Mouse (Mus musculus) embryonic facial prominence, embryonic 15.5 days (tissue): Measurements from ENCODE around the gene Hoxa3. TPM values are rescaled to one million over a fixed set of nuclear protein-coding genes. Genes with fewer than 3 reads are reported as not detected.
A peak's percentile ranks its signal among the peaks of the same experiment; 100 is the strongest.

Experiments
- ATAC-seq: fragments of 200-750 bp; cut with Nextera tagmentation; 2 replicates; pipeline ENCODE4 v1.8.0; 2017; ENCODE audit warnings: low read depth, moderate TSS enrichment; ENCODE audit not compliant: insufficient number of reproducible peaks, low FRiP score, low TSS enrichment
- H3K27ac ChIP-seq: fragments of 300-500 bp; sonication (generic); replicated peaks from 2 replicates; pipeline ENCODE4 v1.5.1; 2015; ENCODE audit warnings: mild to moderate bottlenecking, inconsistent platforms
- H3K27me3 ChIP-seq: fragments of 300-500 bp; sonication (generic); 2 replicates; pipeline ENCODE4 v1.6.1; 2015; ENCODE audit warnings: inconsistent platforms
- H3K36me3 ChIP-seq: fragments of 300-500 bp; sonication (generic); 2 replicates; pipeline ENCODE4 v1.6.1; 2015; ENCODE audit warnings: mild to moderate bottlenecking, inconsistent platforms
- H3K4me1 ChIP-seq: fragments of 300-500 bp; sonication (generic); 2 replicates; pipeline ENCODE4 v1.6.1; 2015; ENCODE audit warnings: inconsistent platforms
- H3K4me2 ChIP-seq: fragments of 300-500 bp; sonication (generic); replicated peaks from 2 replicates; pipeline ENCODE4 v1.6.1; 2015; ENCODE audit warnings: mild to moderate bottlenecking, inconsistent platforms
- H3K4me3 ChIP-seq: fragments of 300-500 bp; sonication (generic); replicated peaks from 2 replicates; pipeline ENCODE4 v1.5.1; 2015; ENCODE audit warnings: mild to moderate bottlenecking, inconsistent platforms
- H3K9ac ChIP-seq: fragments of 300-500 bp; sonication (generic); 2 replicates; pipeline ENCODE4 v1.6.1; 2015; ENCODE audit warnings: inconsistent platforms
- H3K9me3 ChIP-seq: fragments of 300-500 bp; sonication (generic); replicated peaks from 2 replicates; pipeline ENCODE4 v1.6.1; 2016; ENCODE audit warnings: inconsistent platforms
- WGBS: fragments of 180-500 bp; shearing (Covaris S2); methylation state at CpG from one replicate; pipeline ENCODE4 v1.1.7; 2015; 5-methylcytosine and 5-hydroxymethylcytosine counted together
- polyA plus RNA-seq: library from polyadenylated mRNA; unstranded; fragments of >200 nt; fragmentation: Nextera tagmentation; extraction: Ambion mirVana; gene quantifications from 2 replicates; pipeline ENCODE4 v1.2.1, GENCODE M21; 2015

The Hoxa3 gene
- polyA plus RNA-seq, 1 experiment from 2014 or later, result 0.13 TPM

DNA sequence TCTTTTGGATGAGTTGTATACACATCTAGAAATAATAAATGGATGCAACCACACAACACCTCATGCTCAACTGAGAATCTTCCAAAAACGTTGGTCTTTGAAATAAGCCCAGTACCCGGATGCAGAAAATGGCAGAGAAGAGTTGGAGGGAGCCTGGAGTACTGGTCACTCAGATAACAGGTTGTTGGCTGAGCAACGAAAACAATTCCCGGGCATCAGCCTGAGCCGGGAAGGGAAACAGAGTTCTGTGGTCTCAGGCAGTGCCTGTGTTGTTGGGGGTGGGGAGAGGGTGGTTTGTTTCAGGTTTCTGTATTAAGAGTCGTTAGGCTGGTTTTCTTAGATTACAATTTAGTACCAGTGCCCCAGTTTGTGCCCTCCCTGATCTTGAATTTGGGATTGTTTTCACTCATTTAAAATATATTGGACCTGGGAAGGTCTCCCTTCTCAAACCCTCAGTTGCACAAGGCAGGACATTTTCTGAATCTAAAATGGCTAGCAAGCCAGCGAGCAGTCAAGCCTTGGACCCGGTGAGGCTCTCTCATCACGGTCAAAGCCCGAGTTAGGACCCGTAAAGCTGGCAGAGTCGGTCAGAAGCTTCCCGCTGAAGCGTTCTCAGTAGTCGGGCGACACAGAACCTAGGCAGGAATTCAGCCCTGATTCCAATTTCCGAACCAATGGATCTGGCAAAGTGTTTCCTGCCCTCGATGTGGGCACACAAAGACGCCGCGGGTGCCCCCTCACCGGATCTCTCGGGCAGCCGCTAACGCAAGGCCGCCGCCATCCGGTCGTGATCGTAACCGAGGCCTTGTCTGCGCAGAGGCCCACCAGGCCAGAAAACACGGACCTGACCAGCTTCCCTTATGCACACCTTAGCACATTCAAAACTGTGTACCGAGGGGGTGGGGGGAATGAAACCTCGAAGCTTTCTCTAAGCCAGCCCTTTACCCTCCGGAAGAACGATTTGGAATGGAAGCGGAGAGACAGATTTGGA lies 15.6 kb upstream of the Hoxa3 start:
- Histone ChIP-seq H3K4me3 (no peak overlapping the region), H3K27me3 (peaks cover 95% of the 10 kb centered on the region), H3K9ac (no peak overlapping the region), H3K4me1 (peaks cover 19% of the 10 kb centered on the region), H3K27ac (no peak overlapping the region), H3K4me2 (no peak overlapping the region), H3K36me3 (no peaks in the 10 kb centered on the region), H3K9me3 (no peaks in the 10 kb centered on the region)
- 2% methylated on average over 38 of the region's 38 CpGs for WGBS
- no peak for ATAC-seq

DNA sequence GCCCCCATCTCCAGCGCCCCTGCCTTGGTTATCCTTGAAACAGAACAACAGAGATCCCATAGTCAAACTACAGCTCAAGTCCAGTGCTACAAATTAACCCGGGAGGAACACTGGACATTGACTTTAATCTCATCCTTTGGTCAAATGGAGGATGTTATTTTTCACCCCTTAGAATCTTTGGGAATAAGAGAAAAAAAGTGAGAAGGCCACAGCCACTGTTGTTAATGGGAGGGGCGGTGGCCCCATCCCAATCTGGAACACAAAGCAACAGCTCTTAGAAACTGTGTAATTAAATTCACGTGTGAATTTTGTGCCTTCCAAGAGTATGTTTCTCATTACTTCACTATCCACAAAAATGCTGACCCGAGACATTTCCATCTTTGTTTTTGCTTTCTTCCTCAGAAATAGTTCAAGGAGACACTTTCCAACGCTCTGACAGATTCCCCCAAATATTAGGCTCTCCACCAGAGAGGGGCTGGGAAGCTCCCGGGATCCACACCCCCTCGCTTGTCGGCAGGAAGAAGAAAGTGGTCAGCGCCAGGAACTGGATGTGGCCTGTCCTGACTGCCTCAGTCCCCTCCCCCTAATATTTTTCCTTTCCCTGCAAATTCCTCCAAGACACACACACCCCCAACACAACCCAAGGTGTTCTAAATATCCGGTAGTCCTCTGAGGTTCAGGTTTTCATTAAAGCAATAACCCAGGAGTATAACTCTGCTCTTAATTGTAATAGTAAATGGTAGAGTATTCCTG lies 14.5 kb upstream of the Hoxa3 start:
- H3K4me2 ChIP-seq, result no peak overlapping the region
- peaks cover 95% of the 10 kb centered on the region for H3K27me3 ChIP-seq
- WGBS, result 3% methylated on average over 11 of the region's 11 CpGs
- H3K9me3 ChIP-seq, result no peaks in the 10 kb centered on the region
- H3K4me3 ChIP-seq, result no peak overlapping the region
- peaks cover 18% of the 10 kb centered on the region for H3K4me1 ChIP-seq
- H3K9ac ChIP-seq, result no peak overlapping the region
- no peak overlapping the region for H3K27ac ChIP-seq
- H3K36me3 ChIP-seq, result no peaks in the 10 kb centered on the region
- ATAC-seq, result no peak

DNA sequence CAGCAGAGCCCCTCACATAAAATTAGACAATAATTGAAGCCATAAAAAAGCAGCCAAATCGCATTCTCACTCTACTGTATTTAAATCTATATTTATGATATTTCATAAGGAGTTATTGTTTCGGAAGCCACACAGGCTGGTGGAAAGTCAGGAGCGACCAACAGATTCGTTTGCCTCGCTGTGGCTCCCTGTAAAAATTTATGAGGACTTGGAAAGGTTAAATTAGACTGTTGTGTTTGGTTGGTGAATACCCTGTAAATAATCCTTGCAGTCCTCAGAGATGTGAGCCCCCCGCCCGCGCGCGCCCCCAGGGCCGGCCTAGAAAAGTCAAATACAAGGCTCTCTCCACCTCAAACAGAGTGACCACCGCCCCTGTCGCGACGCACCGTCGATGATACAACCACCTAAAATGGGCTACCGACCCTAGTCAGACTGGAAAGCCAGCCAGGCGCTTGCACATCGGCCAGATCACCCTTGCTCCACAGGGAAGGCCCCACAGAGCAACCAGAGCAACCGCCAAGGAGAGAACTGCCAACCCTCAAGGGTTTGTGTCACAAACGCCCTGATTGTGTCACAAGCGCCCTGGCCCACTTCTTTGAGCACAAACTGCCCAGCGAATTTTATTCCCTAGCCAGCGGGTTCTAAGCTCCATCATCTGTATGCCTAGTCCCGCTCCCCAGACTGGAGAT lies 13.6 kb upstream of the Hoxa3 start:
- H3K4me1 ChIP-seq, result peaks cover 23% of the 10 kb centered on the region
- H3K36me3 ChIP-seq, result no peaks in the 10 kb centered on the region
- H3K9ac ChIP-seq, result no peak overlapping the region
- no peak for ATAC-seq
- WGBS, result 4% methylated on average over 26 of the region's 26 CpGs
- H3K27me3 ChIP-seq, result peaks cover 95% of the 10 kb centered on the region
- H3K4me3 ChIP-seq, result no peak overlapping the region
- H3K9me3 ChIP-seq, result no peaks in the 10 kb centered on the region
- H3K4me2 ChIP-seq, result no peak overlapping the region
- H3K27ac ChIP-seq, result no peak overlapping the region

DNA sequence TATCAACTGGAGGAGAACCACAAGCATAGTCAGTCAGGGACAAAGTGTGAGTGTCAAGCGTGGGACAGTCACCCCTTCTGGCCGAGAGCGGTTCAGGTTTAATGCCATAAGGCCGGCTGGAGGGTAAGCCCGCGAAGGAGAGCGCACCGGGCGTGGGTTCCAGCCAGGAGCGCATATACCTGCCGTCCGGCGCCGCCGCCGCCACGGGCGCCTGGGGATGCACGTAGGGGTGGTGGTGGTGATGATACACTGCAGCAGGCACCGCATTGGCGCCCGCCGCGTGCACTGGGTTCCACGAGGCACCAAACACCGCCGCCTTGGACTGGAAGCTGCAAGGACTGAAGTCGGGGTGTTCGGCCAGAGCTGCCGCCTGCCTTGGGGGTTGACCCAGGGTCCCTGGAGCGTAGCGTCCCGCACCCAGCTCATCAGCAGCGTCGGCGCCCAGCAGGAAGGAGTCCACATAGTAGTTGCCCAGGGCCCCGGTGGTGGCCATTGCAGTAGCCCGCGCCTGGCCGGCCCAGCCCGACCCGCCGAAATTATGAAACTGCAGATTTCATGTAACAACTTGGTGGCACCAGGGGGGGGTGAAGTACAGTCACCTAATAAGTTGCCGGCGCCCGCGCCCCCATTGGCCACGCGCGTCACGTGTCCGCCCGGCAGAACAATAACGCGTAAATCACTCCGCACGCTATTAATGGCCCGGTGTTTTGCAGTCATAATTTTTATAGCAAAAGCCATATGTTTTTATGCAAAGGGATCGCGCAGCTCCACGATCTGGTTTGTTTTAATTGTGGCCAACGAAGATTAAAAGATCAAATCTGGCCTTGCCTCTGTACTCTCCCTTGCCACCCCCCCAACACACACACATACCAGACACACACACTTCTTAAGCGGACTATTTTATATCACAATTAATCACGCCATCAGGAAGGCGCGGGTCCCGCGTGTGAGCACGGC lies 12.8 kb upstream of the Hoxa3 start:
- Histone ChIP-seq H3K9ac (no peak overlapping the region), H3K27ac (no peak overlapping the region), H3K27me3 (peaks cover 97% of the 10 kb centered on the region), H3K36me3 (no peaks in the 10 kb centered on the region), H3K4me2 (no peak overlapping the region), H3K4me3 (0 out of 2 replicates have a peak overlapping the region, but pooled peaks have one; percentile 2), H3K9me3 (no peaks in the 10 kb centered on the region), H3K4me1 (peaks cover 31% of the 10 kb centered on the region)
- WGBS, result 3% methylated on average over 69 of the region's 69 CpGs
- ATAC-seq, result no peak

DNA sequence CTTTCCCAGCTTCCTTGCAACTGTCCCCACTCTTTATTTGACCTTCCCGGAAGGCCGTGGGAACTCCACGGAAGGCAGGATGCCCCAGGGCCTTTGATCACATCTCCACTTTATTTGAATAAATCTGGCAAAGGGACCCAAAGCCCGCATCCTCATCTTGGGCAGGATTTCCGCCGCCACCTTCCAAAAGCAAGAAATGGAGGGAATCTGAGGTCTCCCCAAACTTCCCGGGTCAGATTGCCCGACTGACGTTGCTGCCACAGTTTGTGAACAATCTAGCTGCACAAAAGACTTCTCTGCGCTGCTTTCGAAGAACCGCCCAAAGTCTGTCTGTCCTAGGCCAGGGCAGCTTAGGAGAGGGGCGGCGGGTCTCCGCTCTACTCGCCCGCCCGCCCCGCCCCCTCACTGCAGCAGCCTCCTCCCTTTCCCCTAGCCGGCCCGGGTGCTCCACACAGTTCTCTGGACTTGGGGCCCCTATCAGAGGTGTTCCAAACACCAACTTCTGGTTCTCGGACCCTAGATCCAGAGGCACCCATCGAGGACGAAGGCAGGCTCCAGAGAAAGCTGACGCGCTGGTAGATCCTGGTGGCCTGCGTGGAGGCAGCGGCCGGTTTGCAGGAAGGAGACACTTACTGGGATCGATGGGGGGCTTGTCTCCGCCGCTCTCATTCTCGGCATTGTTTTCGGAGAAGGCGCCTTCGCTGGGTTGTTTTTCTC lies 11.9 kb upstream of the Hoxa3 start:
- Histone ChIP-seq H3K4me2 (no peak overlapping the region), H3K9ac (no peak overlapping the region), H3K4me3 (no peak overlapping the region), H3K9me3 (no peaks in the 10 kb centered on the region), H3K4me1 (peaks cover 27% of the 10 kb centered on the region; the same call in 1 of the 2 replicates), H3K27me3 (peaks cover 97% of the 10 kb centered on the region), H3K27ac (no peak overlapping the region), H3K36me3 (no peaks in the 10 kb centered on the region)
- ATAC-seq, result no peak
- 2% methylated on average over 36 of the region's 36 CpGs for WGBS

DNA sequence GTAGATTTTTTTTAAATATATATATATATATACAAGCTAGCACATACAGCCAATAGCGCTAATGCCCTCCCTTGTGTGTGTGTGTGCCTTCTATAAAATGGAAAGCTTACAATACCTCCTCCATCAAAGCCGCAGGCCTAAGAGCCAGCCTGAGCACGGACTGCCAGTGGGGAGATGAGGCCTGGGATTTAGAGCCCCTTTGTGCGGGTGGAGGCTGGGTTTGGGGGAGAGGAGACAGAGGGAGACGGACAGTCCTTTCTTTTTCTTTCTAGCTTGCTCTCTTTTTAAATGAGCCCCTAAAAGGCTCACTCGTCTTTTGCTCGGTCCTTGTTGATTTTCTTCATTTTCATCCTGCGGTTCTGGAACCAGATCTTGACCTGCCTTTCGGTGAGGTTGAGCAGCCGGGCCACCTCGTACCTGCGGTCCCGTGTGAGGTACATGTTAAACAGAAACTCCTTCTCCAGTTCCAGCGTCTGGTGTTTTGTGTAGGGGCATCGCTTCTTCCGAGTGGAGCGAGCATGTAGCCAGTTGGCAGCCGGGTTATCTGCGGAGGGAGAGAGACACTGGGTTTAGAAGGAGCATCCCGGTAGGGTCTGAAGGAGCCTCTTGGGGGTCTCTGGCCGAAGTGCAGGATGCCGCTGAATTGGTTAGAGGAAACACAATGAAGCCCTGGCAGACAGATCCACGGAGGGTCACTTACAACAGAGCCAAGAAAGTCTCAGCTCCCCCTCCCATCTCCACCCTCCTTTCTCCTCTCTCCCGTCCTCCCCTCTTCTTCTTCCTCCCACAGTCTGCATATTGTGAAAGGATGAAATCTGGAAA lies 11.0 kb upstream of the Hoxa3 start:
- no peak overlapping the region for H3K4me2 ChIP-seq
- H3K27me3 ChIP-seq, result peaks cover 97% of the 10 kb centered on the region
- 5% methylated on average over 24 of the region's 24 CpGs for WGBS
- no peak overlapping the region for H3K4me3 ChIP-seq
- H3K9ac ChIP-seq, result no peak overlapping the region
- no peak overlapping the region for H3K27ac ChIP-seq
- no peaks in the 10 kb centered on the region for H3K9me3 ChIP-seq
- no peak for ATAC-seq
- peaks cover 27% of the 10 kb centered on the region; the same call in 1 of the 2 replicates for H3K4me1 ChIP-seq
- H3K36me3 ChIP-seq, result no peaks in the 10 kb centered on the region

DNA sequence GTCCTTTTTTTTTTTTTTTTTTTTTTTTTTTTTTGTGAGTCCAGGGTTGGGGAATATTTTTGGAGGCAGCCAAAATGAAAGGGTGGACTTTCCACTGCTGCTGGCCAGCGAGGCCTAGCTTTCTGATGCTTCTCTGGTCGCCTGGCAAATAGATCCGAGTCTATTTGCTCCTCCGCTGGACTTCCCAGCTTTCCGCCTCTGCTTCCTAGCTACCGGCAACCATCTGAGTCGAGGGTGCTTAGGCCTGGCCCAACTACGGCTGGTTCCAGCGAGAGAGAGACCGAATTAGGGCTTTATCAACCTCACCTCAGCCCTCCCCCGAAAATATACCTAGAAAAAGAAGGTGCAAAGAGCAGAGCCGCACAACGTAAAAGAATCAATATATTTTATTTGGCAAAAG lies 9.6 kb upstream of the Hoxa3 start:
- Histone ChIP-seq H3K36me3 (no peaks in the 10 kb centered on the region), H3K27me3 (peaks cover 100% of the 10 kb centered on the region), H3K4me1 (peaks cover 26% of the 10 kb centered on the region; the same call in 1 of the 2 replicates), H3K4me2 (no peak overlapping the region), H3K9me3 (no peaks in the 10 kb centered on the region), H3K27ac (no peak overlapping the region), H3K9ac (no peak overlapping the region), H3K4me3 (no peak overlapping the region)
- ATAC-seq, result no peak
- 24% methylated on average over 13 of the region's 13 CpGs for WGBS

DNA sequence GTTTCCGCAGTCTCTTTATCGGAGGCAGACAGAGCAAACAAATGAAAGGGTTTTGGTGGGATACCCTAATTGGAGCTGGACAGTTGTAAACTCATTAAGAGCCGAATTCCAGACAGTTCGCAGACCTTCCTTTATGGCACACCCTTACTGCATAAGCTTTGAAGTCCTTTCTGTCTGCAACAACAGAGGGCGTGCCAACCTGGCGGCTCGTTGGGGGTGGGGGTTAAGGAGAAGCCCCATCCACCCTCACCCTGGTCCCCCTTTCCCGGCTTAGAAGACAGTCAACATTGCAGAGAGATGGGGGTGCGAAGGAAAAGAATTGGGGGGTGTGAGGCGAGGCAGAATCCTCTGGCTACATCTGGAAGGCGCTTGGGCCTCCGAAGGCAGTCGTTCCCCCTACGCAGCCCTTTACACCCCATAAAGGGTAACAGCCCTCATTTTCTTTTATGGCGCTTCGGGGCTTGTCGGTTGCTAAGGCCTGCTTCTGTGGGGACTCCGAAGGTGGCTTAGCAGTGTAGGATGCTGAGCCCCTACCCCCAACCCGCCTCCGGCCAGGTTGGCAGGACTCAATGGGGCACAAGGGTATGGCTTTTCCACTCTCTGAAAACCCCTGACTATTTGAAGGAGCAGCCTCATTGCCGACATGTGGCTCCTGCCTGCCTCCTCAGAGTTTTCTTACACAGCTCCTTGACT lies 9.0 kb upstream of the Hoxa3 start:
- 9% methylated on average over 21 of the region's 21 CpGs for WGBS

More for the DNA sequence above, 9.0 kb upstream of the Hoxa3 start:
- no peak overlapping the region for H3K27ac ChIP-seq
- ATAC-seq, result no peak
- H3K27me3 ChIP-seq, result peaks cover 100% of the 10 kb centered on the region
- peaks cover 31% of the 10 kb centered on the region for H3K4me1 ChIP-seq
- no peaks in the 10 kb centered on the region for H3K9me3 ChIP-seq
- H3K9ac ChIP-seq, result no peak overlapping the region
- no peaks in the 10 kb centered on the region for H3K36me3 ChIP-seq
- H3K4me3 ChIP-seq, result peak overlapping the region; percentile 52
- H3K4me2 ChIP-seq, result peak overlapping the region; percentile 96
